ENCODE assay signal across 15 mouse cellular contexts in genomic region chr5:116007723-116008122, GRCm38 (mm10). TPM values are rescaled to one million over a fixed set of nuclear protein-coding genes. Genes with fewer than 3 reads are reported as not detected.
DNase-seq lines count a peak whose midpoint lies in the region; ATAC-seq and TF ChIP-seq lines count a peak whose summit lies in the region.
"Had no signal": no experiment of that assay in that cellular context is flagged by ENCODE, and none has a peak within 500 bp of the region (broad histone marks: within the 10 kb centered on the region; RNA-seq: fewer than 3 reads in every experiment).

No protein-coding gene starts in this region.

- 42% methylated on average over 13 of the region's 13 CpGs for WGBS in intestine, postnatal 0 days
- 81% methylated on average over 13 of the region's 13 CpGs for WGBS in lung, embryonic 15.5 days
- 90% methylated on average over 13 of the region's 13 CpGs for WGBS in forebrain, embryonic 11.5 days

- H3K9me3 ChIP-seq in E14TG2a.4 (ENCODE audit: low read length), result no peaks in the 10 kb centered on the region
- no peaks in the 10 kb centered on the region for H3K9me3 ChIP-seq in ES-Bruce4 (replicated peaks; ENCODE audit: control insufficient read depth, insufficient read depth, low read length, poor library complexity, severe bottlenecking)
- H3K9me3 ChIP-seq in intestine, postnatal 0 days (ENCODE audit: control insufficient read depth), result no peaks in the 10 kb centered on the region
- no peaks in the 10 kb centered on the region for H3K9me3 ChIP-seq in lung, embryonic 15.5 days
- H3K9me3 ChIP-seq in forebrain, embryonic 11.5 days (ENCODE audit: control insufficient read depth, low read length), result no peaks in the 10 kb centered on the region

- H3K27me3 ChIP-seq in E14TG2a.4 (ENCODE audit: insufficient read depth, low read length) (no peaks in the 10 kb centered on the region), ES-Bruce4 (ENCODE audit: control insufficient read depth, insufficient read depth, low read length, poor library complexity, severe bottlenecking) (no peaks in the 10 kb centered on the region)
- H3K27me3 ChIP-seq in intestine, postnatal 0 days (replicated peaks; ENCODE audit: control insufficient read depth, insufficient read depth, low read length), result no peaks in the 10 kb centered on the region
- H3K27me3 ChIP-seq in lung, embryonic 15.5 days, result no peaks in the 10 kb centered on the region
- H3K27me3 ChIP-seq in forebrain, embryonic 11.5 days (ENCODE audit: control insufficient read depth, insufficient read depth, low read length), result no peaks in the 10 kb centered on the region

- peaks cover 55% of the 10 kb centered on the region for H3K4me1 ChIP-seq in E14TG2a.4 (replicated peaks; ENCODE audit: low read depth, low read length)
- H3K4me1 ChIP-seq in ES-Bruce4 (ENCODE audit: control insufficient read depth, insufficient read depth, low read length), result no peaks in the 10 kb centered on the region
- H3K4me1 ChIP-seq in intestine, postnatal 0 days (replicated peaks; ENCODE audit: control insufficient read depth, insufficient read depth, low read length), result no peaks in the 10 kb centered on the region; the same call in 1 of the 2 replicates
- peaks cover 6% of the 10 kb centered on the region; the same call in 1 of the 2 replicates for H3K4me1 ChIP-seq in lung, embryonic 15.5 days
- H3K4me1 ChIP-seq in forebrain, embryonic 11.5 days (replicated peaks; ENCODE audit: control insufficient read depth, insufficient read depth, low read length), result no peaks in the 10 kb centered on the region

- TF ChIP-seq EP300 in ES-Bruce4 (IDR thresholded peaks at IDR 0.05; ENCODE audit: insufficient read depth, low read depth, low read length), result no peak

- no peak for TF ChIP-seq CTCF in E14TG2a.4 (conservative IDR thresholded peaks at IDR 0.05; ENCODE audit: low read length)
- TF ChIP-seq CTCF in ES-Bruce4 (IDR thresholded peaks at IDR 0.05; ENCODE audit: low read depth, low read length), result no peak
- no peak for TF ChIP-seq CTCF in intestine, postnatal 0 days (IDR thresholded peaks at IDR 0.05; ENCODE audit: low read depth)

- peak overlapping the region; percentile 2; the same call in 1 of the 2 replicates for H3K27ac ChIP-seq in ES-Bruce4 (ENCODE audit: insufficient read depth, low read length)
- peak overlapping the region; percentile 74 for H3K27ac ChIP-seq in intestine, postnatal 0 days (ENCODE audit: low read depth, low read length)
- peak overlapping the region; percentile 56; the same call in 1 of the 2 replicates for H3K27ac ChIP-seq in lung, embryonic 15.5 days
- no peak overlapping the region for H3K27ac ChIP-seq in forebrain, embryonic 11.5 days (ENCODE audit: low read depth, low read length)
- H3K27ac ChIP-seq: hindbrain, embryonic 14.5 days; liver, embryonic 14.5 days had no signal

- peak; percentile 69 for ATAC-seq in intestine, postnatal 0 days
- no peak for ATAC-seq in lung, embryonic 15.5 days (ENCODE audit: borderline replicate concordance, extremely low read depth, low FRiP score, low TSS enrichment)
- ATAC-seq in erythroblast, adult 5-6 weeks (replicated peaks; ENCODE audit: low FRiP score, poor library complexity, severe bottlenecking), result no peak
- no peak for ATAC-seq in forebrain, embryonic 11.5 days (replicated peaks; ENCODE audit: low FRiP score)

- H3K9ac ChIP-seq in ES-Bruce4 (ENCODE audit: low read depth, poor library complexity, severe bottlenecking), result no peak overlapping the region
- peak overlapping the region; percentile 17; the same call in 1 of the 2 replicates for H3K9ac ChIP-seq in intestine, postnatal 0 days (ENCODE audit: low read depth, low read length)
- H3K9ac ChIP-seq in lung, embryonic 15.5 days, result no peak overlapping the region
- H3K9ac ChIP-seq in forebrain, embryonic 11.5 days (ENCODE audit: low read length), result no peak overlapping the region
- H3K9ac ChIP-seq: hindbrain, embryonic 14.5 days; liver, embryonic 14.5 days had no signal

- no peak overlapping the region; the same call in 1 of the 2 replicates for H3K4me2 ChIP-seq in intestine, postnatal 0 days (replicated peaks; ENCODE audit: low read depth)
- H3K4me2 ChIP-seq in lung, embryonic 15.5 days, result no peak overlapping the region
- H3K4me2 ChIP-seq in forebrain, embryonic 11.5 days (ENCODE audit: low read depth, low read length, severe bottlenecking), result no peak overlapping the region
- H3K4me2 ChIP-seq: hindbrain, embryonic 14.5 days; midbrain, embryonic 11.5 days had no signal

- H3K4me3 ChIP-seq in E14TG2a.4 (replicated peaks; ENCODE audit: low read length), result peak overlapping the region; percentile 7; the same call in 1 of the 2 replicates
- H3K4me3 ChIP-seq in ES-Bruce4 (ENCODE audit: low read depth, low read length), result no peak overlapping the region; the same call in 1 of the 2 replicates
- no peak overlapping the region for H3K4me3 ChIP-seq in intestine, postnatal 0 days (ENCODE audit: low read depth, low read length)
- no peak overlapping the region for H3K4me3 ChIP-seq in lung, embryonic 15.5 days
- H3K4me3 ChIP-seq in forebrain, embryonic 11.5 days (ENCODE audit: low read depth, low read length), result no peak overlapping the region
- H3K4me3 ChIP-seq: myocyte had no signal

- TF ChIP-seq POLR2A in ES-Bruce4 (IDR thresholded peaks at IDR 0.05; ENCODE audit: insufficient read depth, low read length), result no peak

- peaks cover 12% of the 10 kb centered on the region; the same call in 1 of the 2 replicates for H3K36me3 ChIP-seq in E14TG2a.4 (ENCODE audit: insufficient read depth, low read length)
- H3K36me3 ChIP-seq in ES-Bruce4 (ENCODE audit: control insufficient read depth, insufficient read depth, low read length, poor library complexity, severe bottlenecking), result no peaks in the 10 kb centered on the region
- no peaks in the 10 kb centered on the region for H3K36me3 ChIP-seq in intestine, postnatal 0 days (ENCODE audit: control insufficient read depth, insufficient read depth)
- 0 out of 2 replicates have a peak, but pooled peaks cover 9% of the 10 kb centered on the region for H3K36me3 ChIP-seq in lung, embryonic 15.5 days
- H3K36me3 ChIP-seq in forebrain, embryonic 11.5 days (ENCODE audit: control insufficient read depth, insufficient read depth, low read length), result no peaks in the 10 kb centered on the region

- no peak for DNase-seq in right cerebral cortex, postnatal 14 days
- DNase-seq in right cerebral cortex, adult 2 months (ENCODE audit: low spot score in 2 of 2), result no peak
- DNase-seq in forebrain, embryonic 11.5 days (ENCODE audit: low spot score), result no peak
- DNase-seq: adrenal gland, adult 8-10 months; cerebellum, postnatal 10 days; thymus, postnatal 36 days had no signal

RNA-seq across cellular contexts. Expression of gene Prkab1, which starts 16.6 kb away (rescaled TPM):
- 27.7 and 32.8 TPM in 2 replicates for polyA plus RNA-seq in ES-Bruce4 (2011; ENCODE audit: insufficient read depth, insufficient read length, low read depth, missing spikeins)
- 77.8 and 80.6 TPM in 2 replicates for polyA plus RNA-seq in intestine, postnatal 0 days (2015; fragmentation: Nextera tagmentation; extraction: Ambion mirVana)
- 66.8 and 74.3 TPM in 2 replicates for polyA plus RNA-seq in lung, embryonic 15.5 days (2015; fragmentation: Nextera tagmentation; extraction: Ambion mirVana)
- 71.5 and 102 TPM in 2 replicates for total RNA-seq in erythroblast, adult 5-6 weeks (2015; ENCODE audit: low replicate concordance)
- total RNA-seq in erythroblast, adult 5-6 weeks (2017; ENCODE audit: low replicate concordance), result 50.3 and 72.4 TPM in 2 replicates
- polyA plus RNA-seq in forebrain, embryonic 11.5 days (2014; fragmentation: Nextera tagmentation; extraction: Ambion mirVana), result 61.0 and 63.6 TPM in 2 replicates
